ENCODE assay signal across 6 mouse cellular contexts in genomic region chr10:89326383-89326782, GRCm38 (mm10). TPM values are rescaled to one million over a fixed set of nuclear protein-coding genes. Genes with fewer than 3 reads are reported as not detected.
"Had no signal": no experiment of that assay in that cellular context is flagged by ENCODE, and none has a peak within 500 bp of the region (broad histone marks: within the 10 kb centered on the region; RNA-seq: fewer than 3 reads in every experiment).

No protein-coding gene starts in this region.

- H3K4me3 ChIP-seq: left cerebral cortex, adult 2 months; liver, embryonic 13.5 days; stomach, embryonic 15.5 days had no signal

- H3K9me3 ChIP-seq: liver, embryonic 13.5 days; stomach, embryonic 15.5 days had no signal

- ATAC-seq: intestine, postnatal 0 days had no signal

- H3K27me3 ChIP-seq: liver, embryonic 13.5 days; stomach, embryonic 15.5 days had no signal

- H3K4me1 ChIP-seq: liver, embryonic 13.5 days; stomach, embryonic 15.5 days had no signal

- H3K27ac ChIP-seq: kidney, postnatal 0 days; left cerebral cortex, adult 2 months; liver, embryonic 13.5 days; stomach, embryonic 15.5 days had no signal

- H3K4me2 ChIP-seq: liver, embryonic 13.5 days; stomach, embryonic 15.5 days had no signal

- H3K36me3 ChIP-seq: liver, embryonic 13.5 days; stomach, embryonic 15.5 days had no signal

- H3K9ac ChIP-seq: liver, embryonic 13.5 days; stomach, embryonic 15.5 days had no signal

RNA-seq across cellular contexts. Expression of gene Ano4, which starts 18.2 kb away (rescaled TPM):
- polyA plus RNA-seq: intestine, postnatal 0 days; liver, adult 2 months had no signal
